Mouse (Mus musculus) forebrain, embryonic 14.5 days (tissue): ENCODE data around the gene Gbx2. TPM values are rescaled to one million over a fixed set of nuclear protein-coding genes. Genes with fewer than 3 reads are reported as not detected.

Experiments used
- ATAC-seq: fragments of 200-750 bp; cut with Nextera tagmentation; 2 replicates; pipeline ENCODE4 v1.8.0; 2017; ENCODE audit warnings: mild to moderate bottlenecking, moderate library complexity
- DNase-seq: peaks from one replicate; pipeline ENCODE4 v3.0.0-alpha.2; 2015; ENCODE audit warnings: low spot score
- H3K27ac ChIP-seq: fragments of 300-500 bp; sonication (generic); 2 replicates; pipeline ENCODE4 v1.5.1; 2014; ENCODE audit warnings: low read depth, mild to moderate bottlenecking, control low read depth, low read length, moderate library complexity
- H3K27me3 ChIP-seq: fragments of 300-500 bp; sonication (generic); replicated peaks from 2 replicates; pipeline ENCODE4 v1.6.1; 2014; ENCODE audit warnings: low read length, control low read depth, mixed read lengths; ENCODE audit not compliant: control insufficient read depth, insufficient read depth
- H3K36me3 ChIP-seq: fragments of 300-500 bp; sonication (generic); 2 replicates; pipeline ENCODE4 v1.6.1; 2014; ENCODE audit warnings: low read length, control low read depth; ENCODE audit not compliant: control insufficient read depth, insufficient read depth
- H3K4me1 ChIP-seq: fragments of 300-500 bp; sonication (generic); 2 replicates; pipeline ENCODE4 v1.6.1; 2014; ENCODE audit warnings: antibody characterized with exemption, low read length, control low read depth; ENCODE audit not compliant: control insufficient read depth, insufficient read depth
- H3K4me2 ChIP-seq: fragments of 300-500 bp; sonication (generic); 2 replicates; pipeline ENCODE4 v1.6.1; 2014; ENCODE audit warnings: mild to moderate bottlenecking, control low read depth, low read length
- H3K4me3 ChIP-seq: fragments of 300-500 bp; sonication (generic); 2 replicates; pipeline ENCODE4 v1.5.1; 2014; ENCODE audit warnings: low read depth, low read length, control low read depth
- H3K9ac ChIP-seq: fragments of 300-500 bp; sonication (generic); 2 replicates; pipeline ENCODE4 v1.6.1; 2014; ENCODE audit warnings: mild to moderate bottlenecking, low read length, control low read depth, moderate library complexity
- H3K9me3 ChIP-seq: fragments of 300-500 bp; sonication (generic); replicated peaks from 2 replicates; pipeline ENCODE4 v1.6.1; 2016; ENCODE audit warnings: low read length, control low read depth, mixed read lengths; ENCODE audit not compliant: control insufficient read depth
- WGBS: fragments of 180-500 bp; shearing (Covaris S2); extraction: QIAGEN DNeasy Blood & Tissue Kit; methylation state at CpG from one replicate; pipeline ENCODE4 v1.1.7; 2014; 5-methylcytosine and 5-hydroxymethylcytosine counted together
- polyA plus RNA-seq: library from polyadenylated mRNA; unstranded; fragments of >200 nt; fragmentation: Nextera tagmentation; extraction: Ambion mirVana; gene quantifications from 2 replicates; pipeline ENCODE4 v1.2.1, GENCODE M21; 2014

Gbx2 gene
- polyA plus RNA-seq, 1 experiment from 2014 or later = 20.7 TPM

GRCm38 (mm10) chr1:89940961-89941524, 10.1 kb upstream of the Gbx2 start:
- Histone ChIP-seq H3K4me1 (no peaks in the 10 kb centered on the region), H3K9ac (no peak overlapping the region; the same call in 1 of the 2 replicates), H3K36me3 (no peaks in the 10 kb centered on the region), H3K4me3 (no peak overlapping the region), H3K27me3 (peaks cover 82% of the 10 kb centered on the region), H3K4me2 (no peak overlapping the region), H3K27ac (no peak overlapping the region), H3K9me3 (no peaks in the 10 kb centered on the region)
- DNase-seq (no peak), ATAC-seq (no peak)
- WGBS = 3% methylated on average over 15 of the region's 15 CpGs

- WGBS = 2% methylated on average over 31 of the region's 34 CpGs
Observed at GRCm38 (mm10) chr1:89939981-89940726, 9.2 kb upstream of the Gbx2 start.

GRCm38 (mm10) chr1:89939596-89939960, 8.6 kb upstream of the Gbx2 start:
- Histone ChIP-seq H3K4me2 (no peak overlapping the region), H3K4me1 (no peaks in the 10 kb centered on the region), H3K9me3 (no peaks in the 10 kb centered on the region), H3K27me3 (peaks cover 84% of the 10 kb centered on the region), H3K4me3 (no peak overlapping the region), H3K36me3 (no peaks in the 10 kb centered on the region), H3K27ac (no peak overlapping the region), H3K9ac (no peak overlapping the region)
- WGBS = 30% methylated on average over 16 of the region's 16 CpGs
- no peak for DNase-seq
- ATAC-seq = no peak

More at GRCm38 (mm10) chr1:89939981-89940726, 9.2 kb upstream of the Gbx2 start:
- Histone ChIP-seq H3K27ac (no peak overlapping the region), H3K4me1 (no peaks in the 10 kb centered on the region), H3K9ac (no peak overlapping the region), H3K4me3 (no peak overlapping the region), H3K36me3 (no peaks in the 10 kb centered on the region), H3K9me3 (no peaks in the 10 kb centered on the region), H3K4me2 (no peak overlapping the region), H3K27me3 (peaks cover 81% of the 10 kb centered on the region)
- ATAC-seq = peak; percentile 30; the same call in 1 of the 2 replicates
- DNase-seq = no peak

GRCm38 (mm10) chr1:89938884-89939595, 8.1 kb upstream of the Gbx2 start:
- Histone ChIP-seq H3K9me3 (no peaks in the 10 kb centered on the region), H3K9ac (no peak overlapping the region), H3K27me3 (peaks cover 84% of the 10 kb centered on the region), H3K4me3 (no peak overlapping the region), H3K4me1 (no peaks in the 10 kb centered on the region), H3K27ac (no peak overlapping the region), H3K36me3 (no peaks in the 10 kb centered on the region), H3K4me2 (no peak overlapping the region)
- DNase-seq (no peak), ATAC-seq (no peak)
- 22% methylated on average over 16 of the region's 16 CpGs for WGBS

GRCm38 (mm10) chr1:89935493-89936348, 4.7 kb upstream of the Gbx2 start:
- no peak overlapping the region for H3K4me2 ChIP-seq
- H3K9me3 ChIP-seq = no peaks in the 10 kb centered on the region
- H3K4me1 ChIP-seq = peaks cover 3% of the 10 kb centered on the region
- DNase-seq (no peak), ATAC-seq (no peak)
- no peak overlapping the region for H3K4me3 ChIP-seq
- no peak overlapping the region for H3K9ac ChIP-seq
- H3K27ac ChIP-seq = no peak overlapping the region
- peaks cover 96% of the 10 kb centered on the region for H3K27me3 ChIP-seq
- H3K36me3 ChIP-seq = no peaks in the 10 kb centered on the region
- WGBS = 1% methylated on average over 26 of the region's 29 CpGs

- no peak overlapping the region for H3K27ac ChIP-seq
- no peak overlapping the region for H3K9ac ChIP-seq
- peak; percentile 75 for DNase-seq
- no peak for ATAC-seq
- no peak overlapping the region for H3K4me3 ChIP-seq
- H3K27me3 ChIP-seq = peaks cover 97% of the 10 kb centered on the region
- no peaks in the 10 kb centered on the region for H3K9me3 ChIP-seq
- H3K36me3 ChIP-seq = no peaks in the 10 kb centered on the region
- H3K4me1 ChIP-seq = peaks cover 9% of the 10 kb centered on the region
- no peak overlapping the region for H3K4me2 ChIP-seq
- WGBS = under 1% methylated on average over 19 of the region's 19 CpGs
Observed at GRCm38 (mm10) chr1:89934316-89935260, 3.6 kb upstream of the Gbx2 start.

- H3K4me1 ChIP-seq = peaks cover 9% of the 10 kb centered on the region
- under 1% methylated on average over 21 of the region's 21 CpGs for WGBS
- DNase-seq = no peak
- no peak overlapping the region for H3K27ac ChIP-seq
- 0 out of 2 replicates have a peak overlapping the region, but pooled peaks have one; percentile 16 for H3K4me2 ChIP-seq
- H3K9me3 ChIP-seq = no peaks in the 10 kb centered on the region
- no peaks in the 10 kb centered on the region for H3K36me3 ChIP-seq
- no peak overlapping the region for H3K9ac ChIP-seq
- no peak for ATAC-seq
- peaks cover 97% of the 10 kb centered on the region for H3K27me3 ChIP-seq
- H3K4me3 ChIP-seq = no peak overlapping the region
Observed at GRCm38 (mm10) chr1:89933786-89934185, 2.8 kb upstream of the Gbx2 start.

- H3K4me2 ChIP-seq = no peak overlapping the region
- H3K4me1 ChIP-seq = peaks cover 9% of the 10 kb centered on the region
- 3% methylated on average over 6 of the region's 6 CpGs for WGBS
Observed at GRCm38 (mm10) chr1:89933028-89933427, 2.0 kb upstream of the Gbx2 start.

More at GRCm38 (mm10) chr1:89933028-89933427, 2.0 kb upstream of the Gbx2 start:
- DNase-seq (peak; percentile 24), ATAC-seq (no peak)
- H3K27ac ChIP-seq = no peak overlapping the region
- no peaks in the 10 kb centered on the region for H3K36me3 ChIP-seq
- no peaks in the 10 kb centered on the region for H3K9me3 ChIP-seq
- peaks cover 98% of the 10 kb centered on the region for H3K27me3 ChIP-seq
- H3K9ac ChIP-seq = no peak overlapping the region
- H3K4me3 ChIP-seq = no peak overlapping the region
